Mouse (Mus musculus): ENCODE results near the gene Trim31.

DNA sequence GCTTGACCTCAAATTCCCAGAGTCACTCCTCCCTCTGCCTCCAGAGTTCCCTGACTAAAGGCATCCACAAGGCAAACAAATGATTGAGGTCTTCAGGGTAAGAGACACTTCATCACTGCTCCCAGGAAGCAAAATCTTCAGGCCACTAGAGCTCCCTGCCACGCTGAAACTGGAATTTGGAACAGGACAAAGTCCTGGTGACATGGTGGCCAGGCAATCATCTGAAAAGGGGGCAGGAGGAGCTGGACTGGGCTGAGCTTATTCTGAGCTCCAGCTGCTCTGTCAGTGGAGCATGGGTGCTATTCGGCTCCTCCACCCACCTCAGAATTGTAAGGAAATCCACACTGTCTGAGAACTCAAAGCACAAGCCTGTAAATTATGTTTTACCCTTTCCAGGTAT, 14.1 kb downstream of the Trim31 start:
- TF ChIP-seq CTCF (IDR thresholded peaks at IDR 0.05; ENCODE audit: insufficient read depth, low read length) (no peak), POLR2A (IDR thresholded peaks at IDR 0.05; ENCODE audit: borderline replicate concordance, extremely low read depth, low read depth, low read length) (no peak)

Data from lung, adult 2 months (tissue).